Mouse (Mus musculus) gastrocnemius, adult 18-20 months (tissue): ENCODE measurements around the gene Fam205c. TPM values are rescaled to one million over a fixed set of nuclear protein-coding genes. Genes with fewer than 3 reads are reported as not detected.

Experiments
- DNase-seq: peaks from one replicate; pipeline ENCODE4 v3.0.0; 2021; ENCODE audit warnings: low spot score
- long read RNA-seq, 2 experiments: library from polyadenylated mRNA; stranded (forward); transcript quantifications; one replicate each; pipeline ENCODE4 v2.0.0; 2021
- total RNA-seq, 2 experiments: library from RNA; stranded (reverse); gene quantifications; 2 replicates each; pipeline ENCODE4 v1.2.3; 2021

Gene Fam205c
- total RNA-seq, result 1 to 10 TPM; 1.1 to 1.2 TPM
- long read RNA-seq, experiment 1, result 0 reads
- long read RNA-seq, experiment 2, result 0 reads

DNA sequence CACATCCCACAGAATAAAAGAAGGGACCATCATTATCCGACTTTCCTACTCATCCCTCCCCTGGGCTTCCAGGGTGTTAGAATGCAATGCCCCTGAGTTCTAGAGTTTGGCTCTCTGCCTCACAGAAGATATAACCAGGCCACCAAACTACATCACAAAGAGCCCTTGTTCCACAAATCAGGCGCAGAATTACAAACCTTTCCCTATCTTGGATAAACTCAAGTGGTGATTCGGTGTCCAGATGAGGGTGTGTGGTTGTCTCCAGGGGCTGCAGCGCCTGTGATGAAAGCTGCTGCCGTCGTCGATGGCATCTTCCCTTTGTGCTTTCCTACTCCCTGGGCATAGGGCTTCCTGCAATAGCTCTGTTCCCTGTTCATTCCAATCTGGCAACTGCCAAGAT lies at the start of gene Fam205c:
TSS of gene Fam205c (minus strand) at position 101 of the 400 bp plus-strand sequence.
- DNase-seq, result no peak

DNA sequence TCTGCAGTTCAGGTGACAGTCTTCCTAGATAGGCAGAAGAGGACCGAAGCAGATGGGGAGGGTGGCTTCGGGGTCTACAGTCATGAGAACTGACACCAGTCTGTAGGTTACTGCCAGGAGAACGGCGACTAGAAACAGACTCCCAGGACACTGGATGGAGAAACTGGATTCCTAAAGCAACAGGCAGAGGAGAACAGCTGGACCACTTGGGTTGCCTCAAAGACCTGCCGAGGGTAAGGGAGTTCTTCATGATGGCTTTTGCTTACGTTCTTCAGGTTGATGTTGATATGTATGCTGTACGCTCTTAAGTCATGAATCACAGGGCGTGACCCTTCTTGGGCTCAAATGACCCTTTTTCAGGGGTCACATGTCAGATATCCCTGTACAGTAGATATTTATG lies 48.4 kb upstream of the Fam205c start:
- DNase-seq, result no peak

DNA sequence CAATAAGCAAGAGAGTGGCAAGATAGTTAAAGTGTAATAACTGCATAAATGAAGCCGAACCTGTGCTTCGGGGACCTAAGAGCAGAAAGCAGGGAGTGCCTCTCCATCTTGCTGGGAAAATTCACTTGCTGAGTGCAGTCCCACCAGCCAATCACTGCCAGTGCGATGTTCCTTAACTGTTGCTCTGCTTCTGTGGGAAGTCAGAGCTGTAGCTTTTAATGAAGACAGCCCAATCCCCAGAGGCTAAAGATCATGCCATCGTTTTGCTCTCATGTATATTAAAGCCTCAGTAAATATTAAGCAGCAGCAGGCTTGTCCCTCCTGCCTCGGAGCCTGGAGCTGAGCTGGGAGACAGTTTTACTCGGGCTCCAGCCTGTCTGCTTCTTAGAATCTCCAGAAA lies 48.0 kb upstream of the Fam205c start:
- DNase-seq, result no peak

DNA sequence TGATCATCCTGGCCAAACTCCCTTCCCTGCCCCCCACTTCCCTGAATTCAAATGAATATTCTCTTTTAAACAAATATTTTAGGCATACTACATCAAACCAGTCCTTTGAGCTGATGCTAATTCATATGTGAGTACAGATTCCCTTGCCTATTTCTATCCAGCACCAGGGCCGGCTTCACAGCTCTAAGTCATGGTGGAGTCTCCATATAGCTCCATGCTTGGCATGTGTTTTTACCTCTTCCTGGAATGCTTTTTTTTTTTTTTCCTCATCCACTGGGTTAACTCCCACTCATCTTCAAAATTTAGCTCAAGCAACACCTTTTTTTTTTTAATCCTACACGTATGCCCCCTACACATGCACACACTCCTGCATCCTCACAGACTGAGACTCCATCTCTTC lies 47.5 kb upstream of the Fam205c start:
- no peak for DNase-seq

DNA sequence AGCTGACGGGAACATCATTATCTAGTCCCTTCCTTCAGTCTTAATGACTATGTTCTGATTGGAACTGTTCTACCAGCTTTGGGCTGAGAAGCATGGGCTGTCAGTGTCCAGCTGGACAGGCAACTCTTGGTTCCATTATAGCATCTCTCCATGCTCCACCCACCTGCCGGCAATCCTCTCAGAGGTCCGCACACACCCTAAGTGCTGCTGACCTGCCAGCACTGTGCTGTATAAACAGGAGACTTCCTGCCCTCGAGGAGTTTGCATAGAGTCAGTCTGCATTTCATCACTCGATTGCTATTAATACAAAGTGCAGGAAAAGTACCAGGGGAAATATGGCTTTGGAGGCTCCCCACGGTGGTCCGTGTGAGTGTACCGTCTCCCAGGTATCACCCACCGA lies 46.7 kb upstream of the Fam205c start:
- DNase-seq, result no peak

DNA sequence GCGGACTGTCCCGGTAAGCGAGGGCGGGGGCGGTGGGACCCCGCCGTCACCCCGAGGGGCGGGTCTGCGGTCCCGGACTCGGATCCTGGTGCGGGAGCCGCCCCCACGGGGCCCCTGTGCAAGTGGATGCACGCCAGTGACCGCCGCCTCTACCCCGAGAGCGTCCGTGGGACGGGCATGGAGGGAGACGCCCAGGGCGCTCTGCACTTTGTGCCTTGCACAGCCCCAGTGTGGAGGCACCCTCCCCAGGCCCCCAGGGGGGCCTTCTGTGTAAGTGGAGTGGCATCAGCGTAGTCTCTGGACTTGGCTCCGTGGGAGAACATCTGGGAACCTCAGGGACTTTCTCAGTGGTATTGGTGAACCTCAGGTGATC lies 43.4 kb upstream of the Fam205c start:
- no peak for DNase-seq

DNA sequence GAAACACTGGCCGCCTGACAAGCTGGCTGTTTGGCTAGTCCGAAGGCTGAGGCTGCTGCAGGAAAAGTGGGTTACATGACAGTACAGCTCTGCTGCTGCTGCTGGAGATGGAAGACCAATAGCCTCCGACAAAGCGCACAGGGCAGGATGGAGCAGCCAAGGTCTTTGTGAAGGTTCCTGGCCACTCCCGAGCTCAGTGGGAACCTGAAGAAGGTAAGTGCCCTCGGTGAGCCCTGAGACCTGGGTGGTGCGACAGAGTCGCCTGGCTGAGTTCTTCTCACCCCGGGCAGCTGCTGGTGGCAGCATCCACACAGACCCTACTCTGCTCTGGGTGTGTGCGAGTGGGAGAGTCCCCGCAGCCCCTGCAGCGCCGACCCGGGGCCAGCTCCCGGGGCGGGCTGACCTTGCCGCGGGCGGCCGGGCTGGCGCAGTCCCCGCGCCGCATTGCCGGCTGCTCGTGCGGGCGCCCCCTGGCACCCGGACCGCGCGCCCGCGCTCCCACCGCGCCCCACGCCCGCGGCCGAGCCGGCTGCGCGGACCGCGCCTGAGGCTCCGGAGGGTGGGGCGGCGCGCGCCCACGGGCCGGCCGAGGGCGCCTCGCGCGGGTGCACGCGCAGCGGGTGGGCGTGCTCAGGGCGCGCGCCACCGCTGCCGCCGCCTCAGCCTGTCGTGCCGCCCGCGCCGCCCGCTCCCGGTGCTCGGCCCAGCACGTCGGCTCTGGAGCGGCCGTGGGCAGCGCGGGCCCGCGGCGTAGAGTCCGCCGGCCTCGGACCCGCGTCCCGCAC lies 42.8 kb upstream of the Fam205c start, which contains the start of gene Phf24:
TSS of gene Phf24 (plus strand) at position 44 of the 785 bp plus-strand sequence.
- DNase-seq, result no peak

DNA sequence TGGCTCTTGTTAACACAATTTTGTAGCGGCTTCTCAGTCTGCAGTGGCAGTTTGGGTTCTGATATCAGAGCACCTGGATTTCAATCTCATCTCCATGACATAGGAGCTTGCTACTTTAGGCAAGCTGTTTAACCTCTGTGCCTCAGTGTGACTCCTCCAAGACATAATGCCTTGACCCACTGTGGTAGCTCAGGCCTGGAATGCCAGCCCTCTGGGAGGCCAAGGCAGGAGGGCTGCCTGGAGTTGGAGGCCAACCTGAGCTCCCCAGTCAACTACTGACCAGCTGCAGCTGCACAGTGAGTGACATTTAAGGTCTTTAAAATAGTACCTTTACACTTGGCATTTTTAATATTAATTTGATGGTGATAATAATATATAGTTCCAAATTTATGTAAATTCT lies 41.9 kb upstream of the Fam205c start:
- no peak for DNase-seq

DNA sequence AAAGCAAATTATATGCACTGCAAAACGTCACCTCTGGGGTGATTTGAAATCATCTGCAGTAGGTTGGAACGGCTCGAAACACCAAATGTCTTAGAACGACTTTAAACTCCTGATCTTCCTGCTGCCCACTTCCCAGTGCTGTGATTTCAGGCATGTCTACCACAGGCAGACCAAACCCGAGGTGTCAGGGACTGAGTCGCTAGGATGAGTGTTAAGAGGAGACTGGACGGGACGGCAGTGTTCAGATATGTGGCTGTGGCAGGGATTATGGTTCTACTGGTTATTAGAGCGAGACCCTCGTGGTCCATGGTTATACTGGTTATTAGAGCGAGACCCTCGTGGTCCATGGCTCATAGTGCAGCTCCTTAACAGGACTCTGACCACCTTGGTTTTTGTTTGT lies 41.3 kb upstream of the Fam205c start:
- DNase-seq, result no peak

DNA sequence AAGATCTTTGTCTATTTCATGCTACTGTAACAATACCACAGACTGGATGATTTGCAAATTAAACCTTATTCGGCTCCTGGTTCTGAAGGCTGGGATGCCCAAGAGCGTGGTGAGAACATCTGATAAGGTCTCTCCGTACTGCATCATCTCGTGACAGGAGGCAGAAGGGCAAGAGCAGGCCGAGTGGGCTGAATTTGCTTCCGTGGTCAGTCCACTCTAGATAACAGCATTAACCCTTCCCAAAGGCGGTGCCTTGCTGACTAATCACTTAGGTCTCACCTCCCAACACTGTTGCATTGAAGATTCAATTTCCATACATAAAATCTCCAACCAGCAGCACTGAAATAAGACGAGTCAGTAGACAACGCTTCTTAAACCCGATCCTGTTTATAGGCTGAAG lies 39.4 kb upstream of the Fam205c start:
- DNase-seq, result no peak

DNA sequence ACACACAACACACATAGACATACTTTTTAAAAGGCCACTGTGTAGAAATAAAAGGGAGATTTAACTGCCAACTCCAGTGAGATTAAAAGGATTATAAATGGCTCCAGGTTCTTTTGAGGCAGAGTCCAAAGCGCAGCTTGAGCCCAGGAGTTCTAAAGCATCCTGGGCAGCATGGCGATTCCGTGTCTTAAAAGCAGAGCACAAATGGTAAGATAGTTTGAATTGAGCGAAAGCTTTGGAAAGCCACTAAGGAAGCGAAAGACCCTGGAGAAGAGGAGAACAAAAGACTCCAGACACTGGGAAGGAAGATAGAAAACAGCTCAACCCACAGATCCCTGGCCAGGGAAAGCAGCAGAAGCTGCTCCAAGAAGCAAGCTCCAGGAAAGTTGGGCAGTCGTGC lies 30.9 kb upstream of the Fam205c start:
- no peak for DNase-seq

DNA sequence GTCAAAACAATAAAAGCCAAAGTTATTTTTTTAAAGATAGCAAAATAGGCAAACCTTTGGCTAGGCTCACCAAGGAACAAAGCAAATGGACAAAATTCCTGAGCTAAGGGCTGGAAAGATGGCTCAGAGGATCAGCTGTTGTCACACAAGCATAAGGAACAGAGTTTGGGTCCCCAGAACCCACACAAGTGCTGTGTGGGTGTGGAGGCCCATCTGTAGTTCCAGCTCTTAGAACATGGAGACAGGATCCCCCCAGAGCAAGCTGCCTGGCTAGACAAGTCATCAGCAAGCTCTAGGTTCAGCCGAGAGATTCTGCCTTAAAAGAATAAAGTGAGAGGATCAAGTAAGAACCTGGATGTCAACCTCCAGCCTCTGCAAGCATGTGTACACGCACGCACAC lies 30.5 kb upstream of the Fam205c start:
- no peak for DNase-seq

DNA sequence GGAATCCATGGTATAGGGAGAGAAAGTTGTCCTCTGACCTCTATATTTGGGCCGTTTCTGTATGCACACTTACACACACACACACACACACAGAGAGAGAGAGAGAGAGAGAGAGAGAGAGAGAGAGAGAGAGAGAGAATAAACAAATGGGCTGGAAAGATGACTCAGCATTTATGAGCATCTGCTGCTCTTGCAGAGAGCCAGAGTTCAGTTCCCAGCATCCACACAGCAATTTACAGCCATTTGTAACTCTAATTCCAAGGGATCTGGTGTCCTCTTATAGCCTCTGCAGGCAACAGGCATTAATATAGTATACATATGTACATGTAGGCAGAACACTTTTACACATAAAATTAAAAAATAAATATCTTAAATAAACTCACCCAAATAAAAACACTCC lies 29.9 kb upstream of the Fam205c start:
- DNase-seq, result no peak

DNA sequence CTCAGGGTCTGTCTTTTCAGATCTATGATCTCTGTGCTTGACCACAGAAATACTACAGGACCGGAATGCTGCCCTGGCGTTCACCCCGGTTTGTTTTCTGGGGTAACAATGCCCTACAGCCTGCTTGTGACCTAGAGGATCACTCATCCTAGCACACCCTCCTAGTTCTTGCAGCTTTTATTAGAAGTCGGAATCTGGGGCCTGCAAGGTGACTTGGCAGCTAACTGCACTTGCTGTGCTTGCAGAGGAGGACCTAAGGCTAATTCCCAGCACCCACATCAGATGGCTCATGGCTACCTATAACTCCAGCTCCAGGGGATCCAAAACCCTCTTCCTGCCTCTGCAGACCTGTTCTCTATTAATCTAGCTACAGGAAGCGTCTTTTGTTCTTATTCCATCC lies 28.7 kb upstream of the Fam205c start:
- DNase-seq, result no peak

DNA sequence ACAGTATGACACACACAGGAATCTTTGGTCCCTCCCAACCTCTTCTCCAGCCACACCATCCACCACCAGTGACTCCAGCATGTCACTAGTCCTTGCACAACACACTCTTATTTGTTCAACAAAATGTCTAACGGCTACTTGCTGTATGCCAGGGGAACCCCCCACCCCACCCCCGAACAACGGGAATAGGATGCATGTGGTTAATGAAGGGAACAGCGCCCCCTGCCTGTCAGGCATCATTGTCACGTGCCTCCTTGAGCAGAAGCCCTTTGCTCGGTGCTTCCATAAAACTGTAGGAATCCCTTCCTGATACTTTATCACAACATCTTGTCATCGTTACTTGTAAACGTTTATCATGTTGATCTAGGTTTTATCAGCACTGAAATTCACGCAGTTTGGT lies 28.1 kb upstream of the Fam205c start:
- no peak for DNase-seq

DNA sequence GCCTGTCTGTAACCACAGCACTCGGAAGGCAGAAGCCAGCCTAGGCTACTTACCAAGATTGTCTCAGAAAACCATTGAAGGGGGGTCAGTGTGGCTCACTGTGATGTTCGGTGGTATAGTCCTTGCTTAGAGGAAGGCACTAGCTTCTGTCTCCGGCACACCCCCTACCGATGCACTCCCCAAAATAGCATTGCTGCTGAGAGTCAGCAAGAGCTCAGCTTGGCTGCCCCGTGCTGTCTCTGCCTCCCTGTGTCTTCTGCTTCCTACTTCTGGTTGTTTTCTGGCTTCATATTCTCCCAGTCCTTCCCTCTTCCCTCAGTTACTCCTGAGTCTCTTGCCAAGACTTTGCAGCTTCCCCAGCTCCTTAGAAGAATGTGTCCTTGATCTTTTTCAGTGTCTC lies 26.8 kb upstream of the Fam205c start:
- no peak for DNase-seq

DNA sequence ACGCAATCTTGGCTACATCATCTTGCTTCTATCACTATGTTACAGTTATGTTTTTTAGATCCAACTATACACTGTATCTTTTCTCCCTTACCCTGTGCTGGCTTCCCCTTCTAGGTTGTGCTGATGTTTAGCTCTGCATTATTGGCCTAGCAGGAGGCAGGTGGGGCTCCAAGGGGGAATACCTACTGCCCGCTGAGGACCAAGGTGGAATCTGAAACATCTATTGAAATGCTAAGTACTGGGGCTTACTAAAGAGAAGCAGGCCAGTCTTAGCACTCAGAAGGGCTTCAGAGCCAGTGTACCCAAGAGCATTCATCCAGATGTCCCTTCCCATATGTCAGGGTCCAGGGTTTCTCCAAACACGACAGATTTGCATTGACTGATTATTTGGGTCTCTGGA lies 24.9 kb upstream of the Fam205c start:
- no peak for DNase-seq

DNA sequence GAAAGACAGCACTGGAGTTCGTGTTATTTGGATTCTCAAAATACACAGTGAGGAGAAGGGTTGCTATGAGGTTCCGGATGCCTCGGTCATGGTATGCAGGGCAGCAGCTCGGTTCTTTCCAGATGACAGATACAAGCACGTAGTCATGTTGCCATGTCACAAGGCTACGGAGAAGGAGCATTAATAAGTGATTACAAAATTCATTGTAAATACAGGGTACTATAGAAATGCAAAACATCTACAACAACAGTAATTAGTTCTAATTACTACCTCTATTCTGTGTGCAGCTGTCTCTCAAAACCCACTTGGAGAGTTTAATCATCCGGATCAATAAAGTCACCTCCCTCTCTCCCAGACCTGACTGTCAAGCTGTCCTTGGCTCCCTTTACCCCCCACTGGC lies 21.1 kb upstream of the Fam205c start:
- no peak for DNase-seq

DNA sequence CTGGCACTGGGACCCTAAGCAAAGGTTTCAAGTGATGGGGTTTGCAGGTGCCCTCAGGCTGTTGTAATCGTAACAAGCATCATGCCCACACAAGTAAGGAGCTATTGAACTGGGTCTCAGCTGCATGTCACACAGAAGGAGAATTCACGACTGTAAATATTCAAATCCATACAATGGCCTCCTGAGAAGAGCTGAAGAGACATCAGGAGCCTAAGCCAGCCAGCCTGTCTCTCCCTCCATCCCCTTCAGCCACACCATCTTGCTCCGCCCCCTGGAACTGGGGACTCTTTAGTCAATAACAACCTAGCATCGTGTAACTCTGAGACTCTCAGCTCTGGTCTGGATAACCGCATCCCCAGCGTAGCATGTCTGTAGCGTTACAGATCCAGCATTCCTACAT lies 17.1 kb upstream of the Fam205c start:
- no peak for DNase-seq

DNA sequence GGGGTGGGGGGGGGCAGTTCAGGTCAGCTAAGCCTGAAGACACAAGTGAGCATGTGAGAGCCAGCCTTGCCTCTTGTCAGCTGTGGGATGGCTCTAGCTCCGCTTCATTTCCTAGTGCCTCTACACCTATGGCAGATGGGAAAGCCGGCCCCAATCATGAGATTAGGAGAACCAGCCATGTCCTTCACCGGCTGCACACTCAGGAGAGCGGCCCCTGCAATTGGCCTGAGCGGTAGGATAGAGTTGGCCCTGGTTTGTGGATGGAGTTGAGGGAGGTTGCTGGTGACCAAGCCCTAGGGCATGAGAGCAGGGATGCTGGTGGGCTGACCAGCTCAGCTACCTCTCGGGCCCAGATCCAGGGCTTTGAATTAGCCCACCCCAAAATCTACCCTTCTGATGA lies 14.8 kb upstream of the Fam205c start:
- DNase-seq, result no peak

DNA sequence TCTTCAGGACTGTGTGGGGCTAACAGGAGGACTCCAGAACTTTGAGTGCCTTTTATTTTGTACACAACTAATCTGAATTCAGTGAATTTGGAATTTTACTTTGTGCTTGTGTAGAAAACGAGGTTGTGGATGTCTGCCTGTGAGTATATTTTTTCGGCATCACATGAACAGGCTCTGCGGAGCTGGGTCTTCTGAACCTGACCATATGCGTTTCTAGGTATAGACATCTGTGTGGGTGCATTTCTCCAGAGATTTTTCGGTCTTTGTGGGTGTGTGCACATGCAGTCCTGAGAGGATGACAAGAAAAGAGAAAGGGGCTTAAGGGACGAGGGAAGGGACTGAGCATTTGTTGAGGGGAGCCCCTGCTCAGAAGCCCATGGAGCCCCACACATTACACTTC lies 12.9 kb upstream of the Fam205c start:
- DNase-seq, result no peak

DNA sequence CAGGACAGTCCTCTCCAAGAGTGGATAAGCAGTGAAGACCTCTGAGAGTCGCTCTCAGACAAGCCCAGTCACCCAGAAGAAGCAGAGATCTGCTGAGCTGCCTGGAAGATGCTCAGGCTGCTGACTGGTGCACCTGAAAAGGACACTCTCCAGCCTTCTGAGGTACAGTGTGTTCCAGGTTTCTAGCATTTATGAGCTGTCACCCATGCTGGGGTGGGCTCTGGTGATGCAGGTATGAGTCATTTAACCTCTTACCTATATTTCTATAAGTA lies 6.6 kb upstream of the Fam205c start:
- no peak for DNase-seq

DNA sequence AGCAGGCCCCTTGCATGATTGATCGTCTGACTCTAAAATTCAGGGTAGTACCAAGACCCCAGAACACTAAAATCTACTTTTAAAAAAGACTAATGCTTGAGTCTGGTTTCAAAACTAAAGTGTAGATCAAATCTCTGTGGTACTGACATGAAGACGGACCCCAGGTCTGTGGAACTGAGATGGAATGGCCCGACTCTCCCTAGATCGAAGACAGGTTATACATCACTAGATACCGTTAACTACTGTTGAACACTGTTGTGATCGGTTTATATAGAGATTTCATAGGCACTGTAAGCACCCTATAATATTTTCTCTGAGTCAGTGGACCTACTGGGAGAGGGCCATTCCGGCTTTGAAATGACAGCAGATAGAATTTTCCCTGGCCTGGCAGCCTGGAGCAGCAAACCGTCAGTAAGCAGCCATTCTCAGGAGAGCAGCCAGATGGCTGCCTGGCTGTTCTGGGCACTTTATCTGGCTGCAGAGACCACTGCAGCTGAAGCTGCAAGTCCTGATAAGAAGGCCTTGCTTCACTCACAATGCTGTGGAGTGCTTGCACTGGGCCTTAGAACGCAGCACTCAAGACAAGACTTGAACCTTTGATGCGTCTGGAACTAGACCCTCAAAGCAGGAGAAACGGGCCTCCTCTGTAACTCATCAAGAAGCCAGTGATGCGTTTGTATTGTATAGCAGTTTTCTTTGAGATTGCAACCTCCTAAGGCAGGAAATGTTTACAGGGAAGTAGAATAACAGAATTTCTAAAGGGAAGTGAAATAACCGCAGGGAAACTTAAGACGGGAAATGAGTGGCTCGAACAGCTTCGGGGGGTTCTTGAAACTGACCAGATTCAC lies 6.0 kb upstream of the Fam205c start:
- no peak for DNase-seq
